Mouse (Mus musculus) midbrain, embryonic 11.5 days (tissue): ENCODE data around the gene Abca1. TPM values are rescaled to one million over a fixed set of nuclear protein-coding genes. Genes with fewer than 3 reads are reported as not detected.

Experiments
- ATAC-seq: fragments of 200-750 bp; cut with Nextera tagmentation; 2 replicates; pipeline ENCODE4 v1.8.0; 2017; ENCODE audit warnings: moderate TSS enrichment, moderate library complexity; ENCODE audit not compliant: low FRiP score
- DNase-seq: peaks from one replicate; pipeline ENCODE4 v3.0.0; 2015; ENCODE audit warnings: low spot score; ENCODE audit errors: missing footprints
- H3K27ac ChIP-seq: fragments of 300-500 bp; sonication (generic); 2 replicates; pipeline ENCODE4 v1.5.1; 2014; ENCODE audit warnings: low read depth, low read length
- H3K27me3 ChIP-seq: fragments of 300-500 bp; sonication (generic); 2 replicates; pipeline ENCODE4 v1.6.1; 2014; ENCODE audit warnings: mild to moderate bottlenecking, low read length, moderate library complexity, mixed read lengths; ENCODE audit not compliant: control insufficient read depth, insufficient read depth
- H3K36me3 ChIP-seq: fragments of 300-500 bp; sonication (generic); 2 replicates; pipeline ENCODE4 v1.6.1; 2014; ENCODE audit warnings: mild to moderate bottlenecking, low read length, moderate library complexity, mixed read lengths; ENCODE audit not compliant: control insufficient read depth, insufficient read depth
- H3K4me1 ChIP-seq: fragments of 300-500 bp; sonication (generic); 2 replicates; pipeline ENCODE4 v1.6.1; 2014; ENCODE audit warnings: low read length; ENCODE audit not compliant: control insufficient read depth, insufficient read depth
- H3K4me2 ChIP-seq: fragments of 300-500 bp; sonication (generic); 2 replicates; pipeline ENCODE4 v1.6.1; 2014; ENCODE audit warnings: mild to moderate bottlenecking, moderate library complexity
- H3K4me3 ChIP-seq: fragments of 300-500 bp; sonication (generic); 2 replicates; pipeline ENCODE4 v1.5.1; 2014; ENCODE audit warnings: low read depth, low read length
- H3K9ac ChIP-seq: fragments of 300-500 bp; sonication (generic); 2 replicates; pipeline ENCODE4 v1.6.1; 2014; ENCODE audit warnings: low read length
- H3K9me3 ChIP-seq: fragments of 300-500 bp; sonication (generic); 2 replicates; pipeline ENCODE4 v1.6.1; 2016; ENCODE audit warnings: low read length; ENCODE audit not compliant: control insufficient read depth
- WGBS: fragments of 180-500 bp; shearing (Covaris S2); extraction: QIAGEN DNeasy Blood & Tissue Kit; methylation state at CpG from one replicate; pipeline ENCODE4 v1.1.7; 2014; 5-methylcytosine and 5-hydroxymethylcytosine counted together
- polyA plus RNA-seq: library from polyadenylated mRNA; unstranded; fragments of >200 nt; fragmentation: Nextera tagmentation; extraction: Ambion mirVana; gene quantifications from 2 replicates; pipeline ENCODE4 v1.2.1, GENCODE M21; 2014

The Abca1 gene
- polyA plus RNA-seq, 1 experiment from 2014 or later: 5.4 TPM

DNA sequence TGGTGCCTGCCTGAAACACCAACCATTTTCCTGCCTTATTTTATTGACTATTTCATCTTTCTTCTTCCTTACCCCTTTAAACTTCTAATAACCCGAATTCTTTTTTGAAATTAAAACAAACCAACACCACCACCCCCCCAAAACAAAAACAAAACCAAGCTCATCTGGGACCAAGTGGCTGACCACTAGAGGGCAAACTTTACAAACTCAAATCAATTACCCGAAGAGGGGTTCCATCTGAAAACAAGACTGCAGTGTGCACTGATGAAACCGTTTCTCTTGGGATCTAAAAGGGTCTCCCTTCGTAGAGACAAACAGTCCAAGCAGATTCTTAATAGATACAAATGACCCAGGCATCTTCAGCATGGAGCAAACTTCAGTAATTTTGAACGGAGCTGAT lies 49.3 kb downstream of the Abca1 start:
- Histone ChIP-seq H3K27ac (no peak overlapping the region), H3K27me3 (no peaks in the 10 kb centered on the region), H3K4me3 (no peak overlapping the region), H3K36me3 (no peaks in the 10 kb centered on the region), H3K4me2 (no peak overlapping the region), H3K9ac (no peak overlapping the region), H3K9me3 (no peaks in the 10 kb centered on the region), H3K4me1 (0 out of 2 replicates have a peak, but pooled peaks cover under 1% of the 10 kb centered on the region)
- 44% methylated on average over 5 of the region's 5 CpGs for WGBS
- ATAC-seq (no peak), DNase-seq (no peak)

DNA sequence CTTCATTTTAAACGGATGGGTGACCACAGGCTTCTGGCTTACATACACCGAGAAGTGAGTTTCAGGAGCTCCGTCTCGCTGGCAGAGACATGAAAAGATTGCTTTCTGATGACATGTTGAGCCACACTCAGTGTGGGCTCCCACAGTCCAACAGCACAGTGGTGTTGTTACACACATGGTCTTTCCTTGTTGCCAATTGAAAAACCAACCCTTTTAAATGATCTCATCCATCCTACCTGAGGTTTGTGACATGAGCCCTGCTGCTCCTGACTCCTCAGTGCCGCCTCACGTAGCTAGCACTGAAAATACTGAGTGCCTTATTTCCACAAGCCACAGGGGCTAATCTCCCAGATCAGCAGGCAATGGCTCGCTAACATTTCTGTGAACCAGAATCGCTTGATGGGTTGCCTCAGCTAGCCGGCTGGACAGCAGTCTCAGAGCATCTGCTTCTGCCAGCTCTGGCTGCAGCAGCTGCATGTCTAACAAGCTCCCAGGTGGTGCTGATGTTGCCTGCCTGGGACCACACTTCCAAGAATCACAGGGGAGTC lies 50.2 kb downstream of the Abca1 start:
- WGBS: 58% methylated on average over 9 of the region's 9 CpGs
- Histone ChIP-seq H3K36me3 (no peaks in the 10 kb centered on the region), H3K27me3 (no peaks in the 10 kb centered on the region), H3K4me1 (no peaks in the 10 kb centered on the region), H3K27ac (no peak overlapping the region), H3K4me3 (no peak overlapping the region), H3K4me2 (no peak overlapping the region), H3K9me3 (no peaks in the 10 kb centered on the region), H3K9ac (no peak overlapping the region)
- DNase-seq: no peak
- no peak for ATAC-seq

DNA sequence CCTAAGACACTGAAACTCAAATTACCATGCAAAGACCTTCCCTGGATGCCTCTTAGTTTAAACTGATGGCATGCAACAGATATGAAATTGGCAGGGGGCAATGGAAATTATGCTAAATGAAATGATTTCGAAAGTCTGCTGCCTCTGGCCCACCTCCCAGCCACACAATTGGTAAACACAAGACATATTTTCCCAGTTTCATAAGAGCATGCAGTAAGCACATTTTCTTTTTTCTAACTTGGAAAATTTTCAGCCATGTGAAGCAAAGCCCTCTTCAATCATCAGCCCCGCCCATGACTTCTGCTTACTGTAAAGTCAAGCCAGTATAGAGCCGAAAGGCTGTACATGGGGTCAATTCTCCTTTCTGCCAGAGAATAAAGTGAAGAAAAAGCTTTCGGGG lies 51.5 kb downstream of the Abca1 start:
- Histone ChIP-seq H3K9ac (no peak overlapping the region), H3K9me3 (no peaks in the 10 kb centered on the region), H3K4me3 (no peak overlapping the region), H3K4me1 (no peaks in the 10 kb centered on the region), H3K36me3 (no peaks in the 10 kb centered on the region), H3K27me3 (no peaks in the 10 kb centered on the region), H3K4me2 (no peak overlapping the region), H3K27ac (no peak overlapping the region)
- ATAC-seq: no peak
- no peak for DNase-seq
- WGBS: 85% methylated on average over 4 of the region's 4 CpGs

GRCm38 (mm10) chr4:53106732-53107131 lies 53.0 kb downstream of the Abca1 start:
- no peaks in the 10 kb centered on the region for H3K36me3 ChIP-seq
- H3K27ac ChIP-seq: no peak overlapping the region
- no peaks in the 10 kb centered on the region for H3K4me1 ChIP-seq
- DNase-seq (no peak), ATAC-seq (no peak)
- no peak overlapping the region for H3K9ac ChIP-seq
- no peak overlapping the region for H3K4me2 ChIP-seq
- no peaks in the 10 kb centered on the region for H3K27me3 ChIP-seq
- H3K9me3 ChIP-seq: no peaks in the 10 kb centered on the region
- no peak overlapping the region for H3K4me3 ChIP-seq
- 97% methylated on average over 5 of the region's 5 CpGs for WGBS

- H3K4me1 ChIP-seq: no peaks in the 10 kb centered on the region
- no peaks in the 10 kb centered on the region for H3K36me3 ChIP-seq
- H3K9me3 ChIP-seq: no peaks in the 10 kb centered on the region
- H3K4me3 ChIP-seq: no peak overlapping the region
- no peak for ATAC-seq
- no peak overlapping the region for H3K9ac ChIP-seq
- no peak overlapping the region for H3K4me2 ChIP-seq
- no peaks in the 10 kb centered on the region for H3K27me3 ChIP-seq
- no peak overlapping the region for H3K27ac ChIP-seq
- peak; percentile 41 for DNase-seq
- 79% methylated on average over 3 of the region's 3 CpGs for WGBS
Measured at GRCm38 (mm10) chr4:53106071-53106470, 53.6 kb downstream of the Abca1 start.

DNA sequence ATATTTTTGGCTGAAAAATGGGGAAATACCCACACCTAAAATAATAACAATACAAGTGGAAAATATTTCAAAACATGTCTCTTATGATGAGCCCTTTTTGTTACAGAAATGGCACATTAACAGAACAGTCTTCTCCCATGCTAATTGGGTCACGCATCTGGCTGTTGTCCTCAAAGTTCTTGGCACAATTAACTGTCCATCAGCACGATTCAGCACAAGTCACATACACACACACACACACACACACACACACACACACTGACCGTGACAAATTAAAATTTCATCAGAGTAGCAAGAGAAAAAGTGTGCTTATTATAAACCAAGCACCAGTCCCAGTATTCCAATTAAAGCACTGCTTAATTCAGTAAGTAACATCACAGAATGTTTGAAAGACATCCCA lies 55.1 kb downstream of the Abca1 start:
- WGBS: 86% methylated on average over 3 of the region's 3 CpGs

GRCm38 (mm10) chr4:53102529-53102928 lies 57.2 kb downstream of the Abca1 start:
- Histone ChIP-seq H3K4me3 (no peak overlapping the region), H3K36me3 (no peaks in the 10 kb centered on the region), H3K9me3 (no peaks in the 10 kb centered on the region), H3K4me1 (no peaks in the 10 kb centered on the region), H3K9ac (no peak overlapping the region), H3K27me3 (no peaks in the 10 kb centered on the region), H3K4me2 (no peak overlapping the region), H3K27ac (no peak overlapping the region)
- no peak for ATAC-seq
- DNase-seq: no peak
- 88% methylated on average over 7 of the region's 7 CpGs for WGBS

More for the DNA sequence above, 55.1 kb downstream of the Abca1 start:
- DNase-seq (no peak), ATAC-seq (no peak)
- no peak overlapping the region for H3K4me3 ChIP-seq
- H3K9ac ChIP-seq: no peak overlapping the region
- no peak overlapping the region for H3K4me2 ChIP-seq
- H3K36me3 ChIP-seq: no peaks in the 10 kb centered on the region
- no peaks in the 10 kb centered on the region for H3K27me3 ChIP-seq
- no peaks in the 10 kb centered on the region for H3K9me3 ChIP-seq
- no peak overlapping the region for H3K27ac ChIP-seq
- H3K4me1 ChIP-seq: no peaks in the 10 kb centered on the region

DNA sequence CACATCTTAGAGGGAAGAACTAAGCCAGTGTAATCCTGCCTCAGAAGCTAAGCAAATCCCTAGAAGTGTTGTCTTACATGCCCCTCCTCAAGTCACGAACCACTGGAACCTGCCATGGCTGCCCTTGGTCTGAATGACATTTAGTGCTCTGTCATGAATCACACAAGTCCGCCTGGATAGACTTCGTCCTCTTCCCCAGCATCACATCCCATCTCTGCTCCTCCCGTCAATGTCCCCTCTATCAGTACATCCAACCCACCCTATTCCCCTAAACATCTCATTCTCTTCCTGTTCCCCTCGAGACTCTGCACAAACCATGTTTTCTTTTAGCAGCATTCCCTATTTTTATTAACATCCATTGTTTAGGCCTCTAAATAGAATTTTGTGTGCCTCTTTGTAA lies 58.4 kb downstream of the Abca1 start:
- H3K27me3 ChIP-seq: no peaks in the 10 kb centered on the region
- H3K9ac ChIP-seq: no peak overlapping the region
- no peaks in the 10 kb centered on the region for H3K9me3 ChIP-seq
- no peak overlapping the region for H3K4me2 ChIP-seq
- no peaks in the 10 kb centered on the region for H3K4me1 ChIP-seq
- peak; percentile 54 for DNase-seq
- no peak overlapping the region for H3K4me3 ChIP-seq
- no peak for ATAC-seq
- H3K27ac ChIP-seq: no peak overlapping the region
- H3K36me3 ChIP-seq: no peaks in the 10 kb centered on the region
- WGBS: 84% methylated on average over 5 of the region's 5 CpGs

DNA sequence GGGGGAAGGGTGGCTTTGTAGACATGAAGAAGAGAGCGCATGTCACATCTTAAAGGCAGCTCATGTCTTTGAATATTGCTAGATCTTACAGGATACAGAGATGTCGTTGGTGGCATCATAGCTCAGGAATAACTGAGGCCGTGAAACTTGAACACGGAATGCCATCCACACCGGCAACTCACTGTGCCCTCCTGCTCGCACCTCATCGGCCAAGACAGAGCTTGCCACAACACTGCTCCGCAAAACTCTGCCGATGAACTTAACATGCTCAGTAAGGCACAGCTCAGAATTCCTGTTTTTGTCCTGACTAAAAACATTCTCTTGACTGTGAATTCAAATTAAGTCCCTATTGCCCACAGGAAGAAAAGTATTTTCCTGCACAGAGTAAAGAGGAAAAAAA lies 59.2 kb downstream of the Abca1 start:
- H3K27ac ChIP-seq: no peak overlapping the region
- H3K4me1 ChIP-seq: no peaks in the 10 kb centered on the region
- H3K9me3 ChIP-seq: no peaks in the 10 kb centered on the region
- no peak overlapping the region for H3K4me2 ChIP-seq
- no peak overlapping the region for H3K4me3 ChIP-seq
- no peak overlapping the region for H3K9ac ChIP-seq
- WGBS: 96% methylated on average over 9 of the region's 9 CpGs
- no peak for ATAC-seq
- DNase-seq: no peak
- no peaks in the 10 kb centered on the region for H3K27me3 ChIP-seq
- no peaks in the 10 kb centered on the region for H3K36me3 ChIP-seq

- Histone ChIP-seq H3K4me3 (no peak overlapping the region), H3K27me3 (no peaks in the 10 kb centered on the region), H3K9ac (no peak overlapping the region), H3K4me1 (no peaks in the 10 kb centered on the region), H3K36me3 (no peaks in the 10 kb centered on the region), H3K9me3 (no peaks in the 10 kb centered on the region), H3K27ac (no peak overlapping the region), H3K4me2 (no peak overlapping the region)
- 88% methylated on average over 4 of the region's 4 CpGs for WGBS
- DNase-seq (peak; percentile 69), ATAC-seq (no peak)
Measured at GRCm38 (mm10) chr4:53094850-53095249, 64.8 kb downstream of the Abca1 start.
